Mouse (Mus musculus) small intestine, adult 2 months (tissue): ENCODE results near the gene Gm19935.

ENCODE experiments used
- CTCF ChIP-seq: fragments of 200-500 bp; IDR thresholded peaks from 2 replicates; pipeline ENCODE4 v1.5.1; 2012; ENCODE audit warnings: low read depth, mild to moderate bottlenecking, control low read depth, inconsistent platforms, low read length, moderate library complexity, mixed read lengths; ENCODE audit not compliant: insufficient replicate concordance, insufficient read length; ENCODE audit errors: extremely low read depth
- POLR2A ChIP-seq: fragments of 200-500 bp; IDR thresholded peaks from 2 replicates; pipeline ENCODE4 v1.6.1; 2012; ENCODE audit warnings: low read depth, mild to moderate bottlenecking, control low read depth, inconsistent platforms, low read length, moderate library complexity

DNA sequence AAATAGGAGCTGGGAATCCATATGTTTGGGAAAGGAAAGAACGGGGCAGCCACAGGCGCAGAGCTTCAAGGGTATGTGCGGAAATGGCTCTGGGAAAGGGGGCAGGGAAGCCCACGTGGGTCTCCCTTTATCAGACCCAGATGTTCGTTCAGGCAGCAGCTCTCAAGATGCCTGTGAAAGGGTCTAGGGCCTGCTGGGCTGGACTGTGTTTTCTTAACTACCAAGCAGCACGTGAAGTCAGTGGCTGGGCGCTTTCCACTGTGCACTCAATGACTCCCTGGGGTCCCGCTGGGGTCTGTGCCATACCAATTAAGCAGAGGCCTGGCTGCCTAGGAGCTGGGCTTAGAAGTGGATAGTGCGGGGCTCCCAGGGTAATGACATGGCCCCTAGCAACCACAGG is 44.8 kb upstream of the Gm19935 start:
- TF ChIP-seq POLR2A, result no peak
- TF ChIP-seq CTCF, result no peak
